Mouse (Mus musculus) CH12.LX (cell line): ENCODE data around the gene Man1a. TPM values are rescaled to one million over a fixed set of nuclear protein-coding genes. Genes with fewer than 3 reads are reported as not detected.

ENCODE experiments used
- DNase-seq: peaks from one replicate; pipeline ENCODE4 v3.0.0-alpha.2; 2013; ENCODE audit errors: extremely low read depth
- H3K27ac ChIP-seq: 2 replicates; pipeline ENCODE4 v1.5.1; 2012; ENCODE audit warnings: low read depth, mild to moderate bottlenecking, control low read depth, moderate library complexity; ENCODE audit not compliant: insufficient read depth
- H3K27me3 ChIP-seq: replicated peaks from 2 replicates; pipeline ENCODE3; 2012; ENCODE audit warnings: inconsistent platforms
- H3K36me3 ChIP-seq, 2 experiments: replicated peaks in 1 of 2; 2 replicates each; pipeline versions ENCODE3 to v1.6.1; 2012; ENCODE audit warnings: inconsistent platforms in 1 of 2, low read length in 1 of 2, mild to moderate bottlenecking in 1 of 2, mixed read lengths in 1 of 2, moderate library complexity in 1 of 2; ENCODE audit not compliant: control insufficient read depth in 1 of 2, insufficient read depth in 1 of 2
- H3K4me1 ChIP-seq, 2 experiments: 2 replicates each; pipeline ENCODE4 v1.6.1; 2012; ENCODE audit warnings: inconsistent platforms in 1 of 2, moderate library complexity in 1 of 2; ENCODE audit not compliant: insufficient read depth in 2 of 2, control insufficient read depth in 1 of 2
- H3K4me2 ChIP-seq: 2 replicates; pipeline ENCODE4 v1.6.1; 2012; ENCODE audit warnings: low read depth, mild to moderate bottlenecking, control low read depth; ENCODE audit not compliant: poor library complexity, insufficient read depth, severe bottlenecking
- H3K4me3 ChIP-seq, 3 experiments: fragments of 150-350 bp in 1 of 3; sonication (generic) in 1 of 3; replicated peaks in 1 of 3; 2 replicates each; pipeline versions ENCODE3 to v1.5.1; 2011 to 2012; ENCODE audit warnings: low read depth in 2 of 3, low read length in 2 of 3, mild to moderate bottlenecking in 2 of 3, moderate library complexity in 2 of 3, control low read depth in 1 of 3, improper control_type of control experiment in 1 of 3, inconsistent platforms in 1 of 3, mixed read lengths in 1 of 3; ENCODE audit not compliant: poor library complexity in 1 of 3
- H3K79me2 ChIP-seq: replicated peaks from 2 replicates; pipeline ENCODE4 v1.6.1; 2012; ENCODE audit warnings: mild to moderate bottlenecking, moderate library complexity; ENCODE audit not compliant: control insufficient read depth, poor library complexity, insufficient read depth, severe bottlenecking; ENCODE audit errors: extremely low read depth
- H3K9ac ChIP-seq: 2 replicates; pipeline ENCODE4 v1.6.1; 2012; ENCODE audit warnings: low read depth, mild to moderate bottlenecking, control low read depth, moderate library complexity; ENCODE audit not compliant: insufficient read depth
- H3K9me3 ChIP-seq: replicated peaks from 2 replicates; pipeline ENCODE3; 2012; ENCODE audit warnings: low read length, inconsistent platforms, mixed read lengths
- BHLHE40 ChIP-seq: IDR thresholded peaks from 2 replicates; pipeline ENCODE4 v1.6.1; 2011; ENCODE audit warnings: mild to moderate bottlenecking, low read depth, low read length, improper control_type of control experiment
- CHD1 ChIP-seq: IDR thresholded peaks from 2 replicates; pipeline ENCODE4 v1.6.1; 2012; ENCODE audit warnings: low read depth, low read length, improper control_type of control experiment, inconsistent platforms
- E2F4 ChIP-seq: IDR thresholded peaks from 2 replicates; pipeline ENCODE4 v1.6.1; 2011; ENCODE audit warnings: low read depth, low read length, improper control_type of control experiment; ENCODE audit not compliant: insufficient replicate concordance
- EP300 ChIP-seq: IDR thresholded peaks from 2 replicates; pipeline ENCODE4 v1.6.1; 2011; ENCODE audit warnings: low read length, improper control_type of control experiment
- ETS1 ChIP-seq: conservative IDR thresholded peaks from 2 replicates; pipeline ENCODE4 v1.6.1; 2012; ENCODE audit warnings: low read depth, mild to moderate bottlenecking, inconsistent platforms, low read length, improper control_type of control experiment, moderate library complexity
- GABPA ChIP-seq: IDR thresholded peaks from 2 replicates; pipeline ENCODE4 v1.6.1; 2012; ENCODE audit warnings: low read depth, low read length, improper control_type of control experiment, inconsistent platforms; ENCODE audit not compliant: insufficient replicate concordance
- HCFC1 ChIP-seq: IDR thresholded peaks from 2 replicates; pipeline ENCODE4 v1.6.1; 2012; ENCODE audit warnings: low read depth, mild to moderate bottlenecking, inconsistent platforms, low read length, improper control_type of control experiment
- JUN ChIP-seq: IDR thresholded peaks from 2 replicates; pipeline ENCODE4 v1.6.1; 2011; ENCODE audit warnings: low read depth, mild to moderate bottlenecking, low read length, improper control_type of control experiment, moderate library complexity; ENCODE audit not compliant: insufficient read depth
- MAFK ChIP-seq: IDR thresholded peaks from 2 replicates; pipeline ENCODE4 v1.6.1; 2011; ENCODE audit warnings: low read length, improper control_type of control experiment; ENCODE audit not compliant: insufficient replicate concordance
- MXI1 ChIP-seq: IDR thresholded peaks from 2 replicates; pipeline ENCODE4 v1.6.1; 2011; ENCODE audit warnings: mild to moderate bottlenecking, low read depth, low read length, improper control_type of control experiment
- MYC ChIP-seq: IDR thresholded peaks from 2 replicates; pipeline ENCODE4 v1.6.1; 2011; ENCODE audit warnings: low read depth, mild to moderate bottlenecking, improper control_type of control experiment, low read length
- NRF1 ChIP-seq: IDR thresholded peaks from 2 replicates; pipeline ENCODE4 v1.6.1; 2014; ENCODE audit warnings: low read depth, mild to moderate bottlenecking, inconsistent platforms, low read length, improper control_type of control experiment, moderate library complexity
- POLR2A ChIP-seq: IDR thresholded peaks from 2 replicates; pipeline ENCODE4 v1.6.1; 2011; ENCODE audit warnings: low read depth, mild to moderate bottlenecking, improper control_type of control experiment, low read length
- RCOR1 ChIP-seq: conservative IDR thresholded peaks from 2 replicates; pipeline ENCODE4 v1.6.1; 2012; ENCODE audit warnings: low read depth, mild to moderate bottlenecking, inconsistent platforms, low read length, improper control_type of control experiment
- SMC3 ChIP-seq: IDR thresholded peaks from 2 replicates; pipeline ENCODE4 v1.6.1; 2011; ENCODE audit warnings: low read depth, low read length, improper control_type of control experiment
- TCF12 ChIP-seq: IDR thresholded peaks from 2 replicates; pipeline ENCODE4 v1.6.1; 2014; ENCODE audit warnings: low read depth, mild to moderate bottlenecking, inconsistent platforms, low read length, improper control_type of control experiment
- UBTF ChIP-seq: IDR thresholded peaks from 2 replicates; pipeline ENCODE4 v1.6.1; 2012; ENCODE audit warnings: low read depth, mild to moderate bottlenecking, inconsistent platforms, low read length, improper control_type of control experiment, moderate library complexity
- ZC3H11A ChIP-seq: IDR thresholded peaks from 2 replicates; pipeline ENCODE4 v1.6.1; 2012; ENCODE audit warnings: low read depth, mild to moderate bottlenecking, inconsistent platforms, low read length, improper control_type of control experiment
- ZMIZ1 ChIP-seq: IDR thresholded peaks from 2 replicates; pipeline ENCODE4 v1.6.1; 2012; ENCODE audit warnings: low read depth, mild to moderate bottlenecking, inconsistent platforms, low read length, improper control_type of control experiment
- ZNF384 ChIP-seq: IDR thresholded peaks from 2 replicates; pipeline ENCODE4 v1.6.1; 2012; ENCODE audit warnings: low read depth, low read length, improper control_type of control experiment, inconsistent platforms
- dilution Hi-C: fragments of 300-500 bp; cut with MboI; formaldehyde crosslinking; loops from 2 replicates; pipeline ENCODE4 v1.14.3; 2020; ENCODE audit warnings: low sequenced_read_pairs; ENCODE audit not compliant: extremely low pct_unique_long_range_greater_than_20kb, extremely low pct_ligation_motif_present
- in situ Hi-C: fragments of 300-500 bp; cut with MboI; formaldehyde crosslinking; loops from 3 replicates; pipeline ENCODE4 v1.14.3; 2019; ENCODE audit warnings: low sequenced_read_pairs, low pct_ligation_motif_present, low pct_unique_long_range_greater_than_20kb, mixed read lengths
- polyA plus RNA-seq: library from polyadenylated mRNA; unstranded; fragments of >175 nt; gene quantifications from 2 replicates; pipeline ENCODE4 v1.2.1, GENCODE M21; 2012; ENCODE audit warnings: low read depth; ENCODE audit not compliant: insufficient read length
- total RNA-seq, 2 experiments: library from RNA; depleted of rRNA; stranded (reverse); fragments of 300-350 nt in 1 of 2; fragments of >200 nt in 1 of 2; gene quantifications; 2 replicates each; pipeline ENCODE4 v1.2.3; 2012 to 2014

Gene Man1a
- total and polyA plus RNA-seq, 3 experiments, result 104 to 211 (median 191) TPM

DNA sequence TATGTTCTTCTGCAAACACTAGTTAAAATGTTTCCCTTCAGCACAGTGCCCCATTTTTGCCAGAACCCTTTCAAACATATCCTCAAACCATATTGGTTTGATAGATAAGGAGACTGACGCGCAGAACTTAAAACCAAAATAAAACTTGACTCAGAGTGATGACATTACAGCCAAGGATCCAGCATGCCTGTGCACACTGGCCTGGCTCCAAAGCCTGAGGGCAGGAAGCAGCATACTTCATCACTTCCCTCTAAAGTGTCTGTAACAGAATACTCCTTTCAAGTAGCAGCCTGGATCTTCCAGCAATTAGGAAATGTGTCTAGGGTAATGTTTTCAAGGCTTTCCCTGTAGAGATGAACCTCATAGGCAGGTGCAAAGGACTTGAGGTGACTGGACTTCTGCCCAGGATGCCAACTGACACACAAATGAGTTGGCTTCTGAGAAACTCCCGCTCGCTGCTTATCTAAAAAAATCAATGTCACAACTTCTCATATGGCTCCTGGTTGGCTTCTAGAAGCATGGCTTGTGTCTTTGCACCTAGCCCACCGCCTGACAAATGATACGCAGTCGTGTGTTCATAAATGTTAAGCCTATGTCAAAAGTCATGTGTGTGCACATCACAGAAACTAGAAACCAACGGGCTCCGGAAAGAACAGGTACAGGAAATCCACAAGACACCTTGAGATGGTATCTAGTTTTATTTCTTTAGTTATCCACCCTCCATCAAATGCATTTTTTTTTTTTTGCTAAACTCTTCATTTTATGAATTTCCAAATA lies 43.9 kb downstream of the Man1a start:
- Histone ChIP-seq H3K27ac (no peak overlapping the region), H3K4me1 (peaks cover 16 to 62% of the 10 kb centered on the region in 2 experiments; a peak in 3 of 4 replicates), H3K9me3 (peaks cover 7% of the 10 kb centered on the region), H3K36me3 (peaks cover 34 to 67% of the 10 kb centered on the region in 2 experiments), H3K4me3 (no peak overlapping the region), H3K4me2 (no peak overlapping the region), H3K79me2 (peaks cover 65% of the 10 kb centered on the region), H3K9ac (no peak overlapping the region), H3K27me3 (no peaks in the 10 kb centered on the region)
- in situ Hi-C loops (no loop called here), dilution Hi-C loops (no loop called here)
- no peak for DNase-seq
- TF ChIP-seq E2F4 (no peak), ZMIZ1 (no peak), CHD1 (no peak), JUN (no peak)

DNA sequence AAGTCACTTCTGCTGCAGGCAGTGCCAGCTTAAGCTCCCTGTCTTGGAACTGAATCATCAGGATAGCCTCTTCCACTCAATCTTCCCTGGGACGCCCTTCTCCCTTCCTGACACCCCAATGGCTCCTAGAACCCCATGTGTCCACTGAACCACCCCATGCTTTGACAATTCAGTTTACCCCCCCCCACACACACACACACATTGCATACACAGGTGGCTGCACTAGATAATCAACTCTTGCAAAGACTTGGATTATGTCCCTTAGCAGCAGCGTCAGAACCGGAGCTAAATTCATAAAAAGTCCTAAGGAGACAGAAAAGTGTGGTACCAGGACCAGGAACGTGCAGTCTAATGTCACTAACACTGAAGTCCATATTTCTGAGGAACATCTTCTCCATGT lies 47.5 kb downstream of the Man1a start:
- H3K4me3 ChIP-seq, result no peak overlapping the region
- H3K27me3 ChIP-seq, result no peaks in the 10 kb centered on the region
- H3K9ac ChIP-seq, result no peak overlapping the region
- H3K4me1 ChIP-seq, result peaks cover 3 to 51% of the 10 kb centered on the region in 2 experiments; a peak in 3 of 4 replicates
- dilution Hi-C loops, result no loop called here
- no peak overlapping the region; the same call in 1 of the 2 replicates for H3K27ac ChIP-seq
- H3K79me2 ChIP-seq, result peaks cover 50% of the 10 kb centered on the region
- TF ChIP-seq ZC3H11A (no peak), CHD1 (0 out of 2 replicates have a peak, but pooled peaks have one; percentile 44)
- TF ChIP-seq, all 38 proteins: peak for 1
- in situ Hi-C loops, result no loop called here
- H3K36me3 ChIP-seq, result peaks cover 35 to 62% of the 10 kb centered on the region in 2 experiments
- no peak overlapping the region for H3K4me2 ChIP-seq
- H3K9me3 ChIP-seq, result peaks cover 7% of the 10 kb centered on the region
- no peak for DNase-seq

DNA sequence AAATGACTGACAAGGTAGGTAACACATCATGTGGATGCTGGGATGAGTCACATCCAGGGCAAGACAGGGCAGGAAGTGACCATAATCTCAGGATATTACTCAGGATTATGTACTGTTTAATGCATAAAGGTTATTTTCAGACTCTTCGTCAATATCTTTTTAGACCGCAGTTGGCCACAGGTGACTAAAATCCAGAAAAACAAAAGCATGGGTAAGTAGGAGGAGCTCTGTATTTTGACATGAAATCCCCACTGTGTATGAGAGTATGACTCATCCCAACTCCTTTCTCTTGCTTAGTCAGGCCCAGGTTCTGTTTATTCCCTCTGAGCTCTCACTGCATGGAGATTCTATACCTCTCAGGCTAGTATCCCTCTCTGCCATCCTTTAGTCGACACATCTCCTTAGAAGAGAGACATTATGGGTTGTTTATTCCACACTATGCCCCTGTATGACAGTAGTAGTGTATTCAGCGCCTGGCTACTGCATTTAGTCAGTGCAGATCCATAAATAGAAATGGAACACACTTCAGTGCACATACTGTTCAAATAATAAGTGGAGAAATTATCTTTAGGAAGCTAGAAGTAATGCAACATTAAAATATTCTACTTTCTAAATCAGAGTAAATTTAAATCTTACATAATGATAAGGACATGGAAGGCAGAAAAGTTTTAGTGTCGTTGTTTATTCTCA lies 49.5 kb downstream of the Man1a start:
- in situ Hi-C loops, result no loop called here
- Histone ChIP-seq H3K9me3 (peaks cover 7% of the 10 kb centered on the region), H3K27me3 (no peaks in the 10 kb centered on the region), H3K4me2 (peak overlapping the region; percentile 93), H3K9ac (peak overlapping the region; percentile 71), H3K27ac (peak overlapping the region; percentile 98), H3K4me1 (peaks cover 3 to 50% of the 10 kb centered on the region in 2 experiments; a peak in 3 of 4 replicates), H3K36me3 (peaks cover 47 to 69% of the 10 kb centered on the region in 2 experiments), H3K79me2 (peaks cover 58% of the 10 kb centered on the region), H3K4me3 (no peak overlapping the region)
- dilution Hi-C loops, result no loop called here
- DNase-seq, result peak; percentile 90
- peak; percentile 97 for TF ChIP-seq JUN
- TF ChIP-seq NRF1, result no peak
- peak; percentile 70; the same call in 1 of the 2 replicates for TF ChIP-seq TCF12
- peak; percentile 96 for TF ChIP-seq EP300
- peak; percentile 83 for TF ChIP-seq BHLHE40
- peak; percentile 95 for TF ChIP-seq ETS1
- no peak for TF ChIP-seq POLR2A
- no peak for TF ChIP-seq E2F4
- TF ChIP-seq RCOR1, result no peak; the same call in 1 of the 2 replicates
- TF ChIP-seq HCFC1, result no peak
- peak; percentile 39; the same call in 1 of the 2 replicates for TF ChIP-seq ZMIZ1
- TF ChIP-seq MYC, result peak; percentile 76; the same call in 1 of the 2 replicates
- no peak for TF ChIP-seq GABPA
- no peak for TF ChIP-seq ZC3H11A
- TF ChIP-seq UBTF, result no peak
- no peak for TF ChIP-seq ZNF384
- peak; percentile 23; the same call in 1 of the 2 replicates for TF ChIP-seq MXI1
- peak; percentile 82 for TF ChIP-seq MAFK
- no peak for TF ChIP-seq SMC3
